Mouse (Mus musculus) mature B cell (primary cell): ENCODE measurements around the gene Rasa3.

Experiments used
- in situ Hi-C: fragments of 300-500 bp; cut with MboI; formaldehyde crosslinking; loops from 2 replicates; pipeline ENCODE4 v1.14.3; 2019

Rasa3 gene

DNA sequence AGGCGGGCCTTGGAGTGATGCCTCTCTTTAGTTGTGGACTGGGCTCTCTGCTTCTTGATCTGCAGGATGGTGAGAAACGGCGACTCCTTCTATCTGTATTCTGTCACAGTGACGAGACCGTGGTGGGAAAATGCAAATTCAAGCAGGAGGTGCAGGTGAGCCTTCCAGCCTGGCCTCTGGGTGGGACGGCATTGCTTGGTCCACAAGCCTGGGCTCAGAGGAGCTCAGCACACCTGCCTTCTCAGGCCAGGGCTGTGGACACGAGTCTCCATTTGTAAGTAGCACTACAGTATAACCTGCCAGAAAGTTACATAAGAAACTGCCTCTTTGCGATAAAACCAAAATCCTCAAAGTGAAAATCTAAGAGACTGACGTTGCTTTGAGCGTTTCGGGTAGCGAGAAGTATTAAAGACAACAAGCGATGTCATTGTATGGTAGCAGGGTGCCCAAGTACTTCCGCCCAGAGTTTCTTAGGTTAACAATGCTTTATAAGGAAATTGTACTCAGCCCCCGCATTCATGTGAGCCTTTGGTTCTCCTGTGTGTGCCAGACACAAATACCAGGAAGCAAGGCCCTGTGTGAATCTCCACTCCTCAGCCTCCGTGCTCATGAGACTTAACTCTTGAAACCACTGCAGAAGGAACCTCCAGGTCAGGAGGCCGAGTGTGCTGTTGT is 60.4 kb downstream of the Rasa3 start:
- in situ Hi-C loops = no loop called here

DNA sequence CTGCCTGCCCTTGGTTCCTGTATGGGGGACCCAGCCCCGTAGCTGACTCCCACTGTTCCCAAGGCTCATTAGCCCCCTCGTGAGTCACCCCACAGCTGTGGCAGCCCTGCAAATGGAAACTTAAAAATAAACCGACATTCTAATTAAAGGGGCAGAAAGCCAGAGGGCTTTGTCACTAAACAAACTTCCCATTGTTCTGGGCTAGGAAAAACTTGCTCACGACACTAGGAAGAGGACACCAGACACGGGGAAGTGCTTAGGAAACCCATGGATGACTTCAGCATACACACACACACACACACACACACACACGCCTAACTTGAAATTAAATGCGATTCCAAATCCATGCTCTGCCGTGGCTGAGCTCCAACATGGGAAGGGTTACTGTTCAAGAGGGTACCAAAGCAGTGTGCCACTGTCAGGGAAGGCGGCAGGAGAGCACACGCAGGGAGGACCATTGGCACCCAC is 62.4 kb downstream of the Rasa3 start:
- in situ Hi-C loops = no loop called here

DNA sequence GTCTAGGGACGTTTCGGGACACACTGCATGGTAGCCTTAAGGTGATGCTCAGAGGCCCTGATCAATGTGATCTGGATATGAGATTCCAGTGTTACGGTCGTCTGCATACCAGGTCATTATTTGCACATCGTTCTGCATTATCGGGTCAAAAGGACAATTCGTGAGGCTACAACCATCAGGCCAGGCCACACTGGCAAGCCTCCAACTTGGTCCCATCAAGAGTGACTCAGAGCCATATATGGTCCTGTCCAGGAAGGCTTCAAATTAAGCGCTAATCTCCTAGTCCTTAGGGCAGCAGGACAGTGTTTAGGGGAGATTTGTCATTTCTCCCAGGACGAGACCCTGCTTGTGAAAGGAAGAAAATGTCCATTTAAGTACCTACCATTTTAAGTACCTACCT is 63.3 kb downstream of the Rasa3 start:
- in situ Hi-C loops = no loop called here

- in situ Hi-C loops = no loop called here
Measured at GRCm38 (mm10) chr8:13611702-13612101, 65.7 kb downstream of the Rasa3 start.

- in situ Hi-C loops = no loop called here
Measured at GRCm38 (mm10) chr8:13609971-13610370, 67.4 kb downstream of the Rasa3 start.

DNA sequence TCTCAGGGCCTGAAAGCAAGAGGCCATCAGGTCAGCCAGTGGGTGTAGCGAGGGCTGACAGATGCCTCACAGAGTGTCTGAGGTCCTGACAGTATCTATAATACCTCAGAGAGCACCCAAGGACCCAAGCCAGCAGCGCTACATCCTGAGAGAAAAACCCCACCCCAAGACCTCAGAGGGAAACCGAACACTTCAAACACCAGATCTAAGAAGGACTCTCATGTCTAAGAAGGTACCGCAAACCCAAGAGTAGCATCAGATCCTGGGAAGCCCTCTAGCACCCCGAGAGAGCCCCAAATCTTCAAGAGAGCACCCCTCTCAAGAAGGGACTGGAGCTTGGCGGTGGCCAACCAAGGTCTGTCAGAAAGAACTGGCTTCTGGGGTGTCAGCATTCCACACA is 68.5 kb downstream of the Rasa3 start:
- in situ Hi-C loops = no loop called here

DNA sequence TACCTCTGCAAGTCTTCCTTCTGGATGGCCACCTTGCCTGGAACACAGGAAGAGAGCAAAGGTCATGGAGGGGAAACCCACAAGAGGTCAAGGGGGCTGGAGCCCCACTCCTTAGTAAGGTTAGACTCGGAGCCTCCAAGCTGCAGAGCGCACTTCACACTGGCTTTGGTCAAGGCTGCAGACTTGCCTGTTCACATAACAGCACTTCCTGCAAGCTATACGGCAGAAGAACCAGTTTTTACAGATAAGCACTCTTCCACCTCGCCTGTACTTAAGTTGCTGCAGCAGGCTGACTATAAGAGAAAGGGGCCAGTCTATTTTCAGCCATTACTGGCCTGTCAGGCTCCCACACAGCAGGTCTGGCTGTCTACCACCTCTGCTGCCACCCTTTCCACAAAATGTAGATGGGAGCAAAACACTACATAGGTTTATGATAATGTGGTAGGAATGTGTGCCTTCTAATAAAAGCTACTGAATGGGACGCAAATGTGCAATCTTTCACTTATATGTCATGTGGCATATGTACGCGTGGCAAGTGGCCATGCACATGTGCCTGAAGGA is 71.4 kb downstream of the Rasa3 start:
- in situ Hi-C loops = no loop called here

- in situ Hi-C loops = loop anchor here (5.0 kb wide), 1 partner anchor 75 kb away; the partner anchor contains the start of gene Rasa3
Measured at GRCm38 (mm10) chr8:13602621-13603020, 74.8 kb downstream of the Rasa3 start.

DNA sequence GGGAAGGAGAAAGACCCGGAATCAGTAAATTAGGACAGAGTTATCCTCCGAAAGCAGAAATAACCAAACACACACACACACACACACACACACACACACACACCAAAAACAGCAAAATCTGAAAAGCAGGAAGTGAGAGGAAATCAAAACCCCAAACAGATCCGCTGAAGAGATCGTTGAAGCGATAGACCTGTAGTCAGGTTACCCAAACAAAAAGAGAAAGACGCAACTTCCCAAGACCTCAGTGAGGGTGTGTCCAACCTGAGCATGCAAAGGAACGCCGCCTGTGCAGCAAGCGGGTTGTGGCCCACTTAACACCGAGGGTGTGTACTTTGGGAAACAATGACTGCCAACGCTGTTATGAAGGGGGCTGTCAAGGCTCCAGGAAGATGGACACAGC is 76.2 kb downstream of the Rasa3 start:
- in situ Hi-C loops = loop anchor here (5.0 kb wide), 1 partner anchor 76 kb away; the partner anchor contains the start of gene Rasa3

DNA sequence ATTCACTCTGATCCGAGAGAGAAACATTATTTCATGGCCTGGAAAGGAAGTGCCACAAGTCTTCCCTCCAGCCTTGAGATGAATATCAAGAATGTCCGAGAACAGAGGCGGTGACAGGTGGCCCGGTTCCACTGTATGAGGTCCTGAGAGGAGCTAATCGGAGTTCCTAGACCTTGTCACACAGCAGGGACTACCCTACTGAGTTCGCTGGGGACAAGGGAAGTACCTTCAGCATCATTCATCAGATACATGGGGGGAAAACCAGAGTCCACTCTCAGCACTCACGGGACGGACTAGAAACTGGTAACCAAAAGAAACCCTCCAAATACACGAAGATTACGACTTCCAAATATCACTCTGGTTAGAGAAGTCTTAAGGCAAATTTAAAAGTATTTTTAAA is 76.7 kb downstream of the Rasa3 start:
- in situ Hi-C loops = loop anchor here (5.0 kb wide), 1 partner anchor 77 kb away; the partner anchor contains the start of gene Rasa3

- in situ Hi-C loops = loop anchor here (5.0 kb wide), 1 partner anchor 77 kb away; the partner anchor contains the start of gene Rasa3
Measured at GRCm38 (mm10) chr8:13600204-13600603, 77.2 kb downstream of the Rasa3 start.

DNA sequence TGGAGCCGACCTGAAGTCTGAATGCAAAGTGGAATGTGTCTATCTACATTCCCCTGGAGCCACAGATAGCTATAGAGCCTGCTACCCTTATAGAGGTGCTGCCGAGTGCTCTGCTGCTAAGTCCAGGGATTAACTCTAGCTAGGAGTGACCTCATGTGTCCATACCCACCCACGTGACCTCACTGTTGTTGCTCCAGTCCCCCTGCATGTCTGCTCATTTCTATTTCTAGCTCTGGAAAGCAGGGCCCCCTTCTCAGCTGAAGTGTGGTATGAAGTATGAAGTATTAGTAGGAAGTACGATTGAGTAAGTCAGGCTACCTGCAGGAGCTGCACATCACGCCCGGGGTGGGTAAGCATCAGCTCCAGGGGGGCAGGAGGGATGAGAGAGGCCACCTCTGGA is 79.6 kb downstream of the Rasa3 start:
- in situ Hi-C loops = no loop called here

DNA sequence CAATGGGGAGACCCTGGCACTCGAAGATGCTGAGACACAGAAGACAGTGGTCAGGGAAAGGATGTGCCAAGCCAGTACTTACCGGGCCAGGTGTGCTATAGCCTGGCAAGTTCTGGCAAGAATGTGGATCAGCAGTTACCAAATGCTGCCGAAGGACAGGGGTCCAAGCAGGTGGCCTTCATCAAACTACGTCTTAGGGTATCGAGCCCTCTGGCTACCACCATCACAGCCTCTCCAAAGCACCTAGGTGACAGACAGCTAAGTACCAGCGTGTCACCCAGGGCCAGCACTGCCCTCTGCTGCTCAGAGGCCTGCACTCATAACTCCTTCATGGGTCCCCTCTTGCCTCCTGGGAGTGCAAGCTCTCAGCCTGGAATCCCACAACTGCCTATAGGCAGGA is 81.5 kb downstream of the Rasa3 start:
- in situ Hi-C loops = no loop called here

DNA sequence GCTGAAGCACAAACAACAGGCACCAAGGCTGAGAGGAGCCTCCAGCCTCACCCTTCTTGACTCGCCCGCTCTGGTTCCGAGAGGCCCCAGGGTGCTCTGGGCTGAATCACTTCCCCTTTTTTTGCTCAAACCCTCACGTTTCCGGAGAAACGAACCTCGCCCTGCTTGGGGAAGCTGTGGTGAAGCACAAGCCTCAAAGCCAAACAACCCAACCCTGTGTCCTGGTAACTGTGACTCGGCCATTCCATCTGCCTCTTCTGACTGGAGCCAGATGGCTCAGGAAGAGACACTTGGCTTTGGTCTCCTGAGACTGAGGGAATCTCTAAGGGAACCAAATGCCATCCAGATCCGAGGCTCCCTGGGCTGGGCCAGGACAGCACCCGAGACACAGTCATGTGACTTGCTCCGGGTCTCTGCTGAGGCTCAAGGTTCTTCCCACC is 82.5 kb downstream of the Rasa3 start:
- in situ Hi-C loops = no loop called here

DNA sequence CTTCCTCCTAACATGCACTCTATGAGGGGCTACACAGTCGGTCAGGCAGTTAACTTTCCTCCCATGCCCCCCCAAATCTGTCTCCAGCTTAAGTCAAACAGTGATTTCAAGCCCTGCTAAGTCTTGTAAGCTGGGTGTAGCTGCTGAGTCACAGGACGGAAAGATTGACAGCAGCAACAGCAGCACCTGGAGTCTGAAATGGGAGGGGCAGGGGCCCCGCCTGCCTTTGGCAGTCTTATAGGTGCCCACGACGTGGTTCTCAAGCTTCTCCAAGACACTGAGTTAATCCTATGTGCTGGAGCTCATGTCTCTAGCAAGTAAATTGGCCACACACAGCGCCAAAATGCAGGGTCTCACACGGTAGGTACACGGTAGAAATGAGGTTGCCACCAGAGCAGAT is 84.1 kb downstream of the Rasa3 start:
- in situ Hi-C loops = no loop called here

GRCm38 (mm10) chr8:13591246-13591645 is 86.2 kb downstream of the Rasa3 start:
- in situ Hi-C loops = no loop called here

DNA sequence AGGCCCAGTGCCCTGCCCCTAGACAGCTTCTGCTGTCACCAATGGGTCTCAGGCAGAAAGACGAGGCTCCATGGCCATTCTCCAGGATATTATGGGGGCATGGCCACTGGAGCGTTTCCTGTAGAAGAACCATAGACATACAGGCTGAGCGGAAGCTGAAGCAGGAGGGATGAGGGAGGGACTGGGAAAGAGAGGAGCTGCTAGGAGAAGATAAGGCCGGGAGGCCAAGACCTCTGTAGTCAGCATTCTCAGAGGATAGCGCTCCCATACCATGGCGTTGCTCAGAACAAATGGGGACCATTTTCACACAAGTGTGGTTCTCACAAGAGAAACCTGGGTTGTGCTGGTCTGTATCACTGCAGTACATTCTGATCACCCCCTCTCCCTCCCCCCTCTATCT is 88.3 kb downstream of the Rasa3 start:
- in situ Hi-C loops = no loop called here

DNA sequence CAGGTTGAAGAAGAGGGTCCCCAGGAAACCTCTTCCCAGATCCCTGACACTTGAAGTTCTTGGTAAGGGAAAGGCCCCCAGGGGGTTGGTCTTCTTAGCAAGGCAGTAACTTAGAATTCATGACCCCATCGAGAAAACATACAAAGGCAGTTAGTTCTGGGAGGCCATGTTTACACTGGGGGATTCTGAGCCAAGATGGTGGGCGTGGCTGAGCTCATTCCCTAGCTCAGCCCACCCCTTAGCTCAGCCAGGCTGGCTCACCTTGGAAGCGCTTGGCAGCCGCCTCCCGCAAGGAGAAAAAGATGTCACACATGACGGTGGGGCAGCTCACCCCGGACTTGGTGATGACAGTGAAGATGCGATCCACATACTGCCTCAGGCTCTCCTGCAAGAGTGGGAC is 92.8 kb downstream of the Rasa3 start:
- in situ Hi-C loops = no loop called here

DNA sequence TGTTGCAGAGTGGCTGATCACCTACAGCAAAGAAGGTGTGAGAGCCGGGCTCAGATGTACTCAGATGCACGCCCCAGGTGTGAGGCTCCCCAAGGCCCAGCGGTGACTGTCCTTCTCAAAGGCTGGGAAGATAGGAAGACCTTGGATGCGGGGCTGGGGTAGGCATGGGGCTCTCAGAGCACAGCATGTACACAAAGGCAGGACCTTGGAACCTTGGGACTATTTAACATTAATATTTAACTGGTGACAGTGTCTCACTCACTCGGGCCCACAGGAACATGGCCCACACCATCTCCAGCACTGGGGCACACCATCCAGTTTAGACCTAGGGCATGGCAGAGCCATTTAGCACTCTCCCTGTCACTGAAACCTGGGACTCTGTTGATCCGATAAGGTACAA is 99.5 kb downstream of the Rasa3 start:
- in situ Hi-C loops = no loop called here

GRCm38 (mm10) chr8:13571999-13572398 is 105.4 kb downstream of the Rasa3 start:
- in situ Hi-C loops = no loop called here

DNA sequence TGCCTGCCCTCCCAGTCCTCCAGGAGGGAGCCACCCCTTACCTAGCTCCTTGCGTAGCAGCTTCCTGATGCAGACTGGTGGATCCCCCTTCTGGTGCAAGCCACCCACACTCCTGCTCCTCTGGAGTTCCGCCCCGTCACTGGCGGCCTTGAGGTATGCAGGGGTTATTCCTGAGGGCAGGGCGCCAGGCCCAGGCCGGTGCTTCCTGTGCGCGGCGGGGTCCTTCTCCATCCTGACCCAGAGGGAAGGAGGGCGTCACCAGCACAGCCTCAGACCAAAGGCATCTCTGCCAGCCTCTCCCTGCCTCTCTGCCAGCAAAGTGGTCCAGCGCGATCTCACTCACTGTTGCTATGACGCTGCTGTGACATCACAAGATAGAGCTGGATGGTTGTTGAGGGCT is 115.3 kb downstream of the Rasa3 start, which contains the start of gene 1700029H14Rik:
Gene 1700029H14Rik, minus strand, starts transcription at position 344 of the 400 bp plus-strand sequence.
- in situ Hi-C loops = no loop called here

GRCm38 (mm10) chr8:13557526-13557925 is 119.9 kb downstream of the Rasa3 start:
- in situ Hi-C loops = no loop called here

GRCm38 (mm10) chr8:13551574-13551830 is 125.9 kb downstream of the Rasa3 start:
- in situ Hi-C loops = loop anchor here (5.0 kb wide), 1 partner anchor 136 kb away; no protein-coding TSS in a partner anchor
